Mouse (Mus musculus): ENCODE data around the gene Ndufb10.

The Ndufb10 gene

DNA sequence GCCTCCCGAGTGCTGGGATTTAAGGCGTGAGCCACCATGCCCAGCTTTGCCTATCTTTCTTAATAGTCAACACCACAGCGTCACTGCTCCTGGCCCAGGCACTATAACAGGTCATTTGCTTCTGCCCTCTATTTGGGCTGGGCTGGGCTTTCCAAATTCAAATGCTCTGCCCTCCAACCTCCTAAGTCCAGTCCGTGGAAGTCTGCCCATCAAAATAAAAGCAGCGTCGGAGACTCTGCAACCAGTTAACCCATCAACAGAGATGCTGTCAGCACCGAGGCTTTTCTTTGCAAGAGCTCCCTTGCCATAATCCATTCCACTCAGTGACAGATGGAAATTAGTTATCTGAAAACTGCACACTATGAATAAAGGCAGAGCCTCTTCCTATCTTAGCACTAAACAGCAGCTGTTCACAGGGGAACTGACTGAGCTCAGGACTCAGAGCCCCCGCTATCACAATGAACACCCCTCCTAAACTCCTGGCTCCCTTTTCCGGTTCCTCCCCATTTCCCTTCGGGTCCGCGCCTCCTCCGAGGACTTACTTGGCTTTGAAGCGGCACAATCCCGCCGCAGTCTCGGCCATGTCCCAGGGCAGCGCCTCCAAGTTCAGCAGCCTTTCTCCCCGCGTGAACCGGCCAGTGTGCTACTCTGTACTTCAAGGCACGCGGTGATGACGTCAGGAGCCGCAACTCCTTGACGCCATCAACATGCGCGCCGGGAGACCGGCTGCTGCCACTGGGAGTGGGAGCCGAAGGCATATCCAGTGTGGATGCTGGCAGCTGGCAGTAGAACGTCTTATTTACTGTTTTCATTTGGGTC is 17.1 kb downstream of the Ndufb10 start, which contains the start of gene Tbl3:
Tbl3 (minus strand) TSS at position 679 of the 819 bp plus-strand sequence.
- peak; percentile 79 to 91 for DNase-seq

DNA sequence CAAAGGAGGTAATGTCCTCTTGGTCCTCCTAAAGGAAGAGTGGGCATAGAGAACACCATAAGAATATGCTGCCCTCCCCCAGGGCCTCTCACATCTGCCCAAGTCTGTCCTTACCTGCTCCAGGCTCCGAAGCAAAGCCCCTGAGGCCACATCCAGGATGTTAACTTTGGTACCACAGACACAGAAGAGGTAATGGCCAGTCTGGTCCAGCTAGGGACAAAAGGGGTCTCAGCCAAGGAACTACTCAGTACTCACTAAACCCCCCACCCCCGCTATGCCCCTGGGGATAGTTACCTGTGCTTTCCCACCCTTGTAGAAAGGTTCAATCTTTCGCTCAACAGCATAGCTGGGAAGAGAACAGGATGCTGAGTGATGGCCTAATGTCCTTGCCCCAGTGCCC is 18.5 kb downstream of the Ndufb10 start:
- no peak for DNase-seq

DNA sequence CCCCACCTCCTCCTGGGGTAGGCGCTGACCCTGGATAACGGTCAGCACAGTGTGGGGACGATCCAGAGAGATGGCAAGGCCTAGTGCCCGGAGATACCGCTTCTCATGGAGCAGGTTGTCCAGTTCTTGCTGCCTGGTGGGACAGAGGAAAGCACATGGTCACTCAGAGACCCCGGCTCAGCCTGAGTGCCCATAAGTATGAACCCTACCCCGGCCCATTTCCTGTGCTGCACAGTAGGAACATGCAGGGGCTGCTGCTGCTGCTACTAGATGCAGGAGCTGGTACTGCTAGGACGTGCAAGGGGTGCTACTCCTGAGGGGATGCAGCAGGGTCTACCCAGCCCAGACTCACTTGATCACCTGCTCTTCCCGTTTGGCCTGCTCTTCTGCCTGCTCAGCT is 23.0 kb downstream of the Ndufb10 start:
- no peak for DNase-seq

DNA sequence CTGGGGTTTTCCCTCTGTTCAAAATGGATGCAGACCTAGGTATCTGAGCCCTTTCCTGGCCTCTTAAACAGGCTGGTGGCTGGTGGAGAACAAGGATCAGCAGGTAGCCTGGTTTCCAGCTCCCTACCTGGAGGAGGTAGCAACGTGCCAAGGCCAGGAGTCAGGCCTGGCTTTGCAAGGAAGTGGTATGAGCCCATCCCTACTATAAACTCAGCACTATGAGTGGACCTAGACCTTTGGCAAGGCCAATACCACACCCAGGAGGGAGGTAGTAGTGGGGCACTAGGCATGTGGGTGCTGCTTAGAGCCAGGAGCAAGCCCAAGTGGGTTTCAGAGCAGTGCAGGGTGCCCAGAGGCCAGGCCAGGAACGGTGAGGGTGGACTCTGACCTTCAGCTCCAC is 24.8 kb downstream of the Ndufb10 start:
- no peak for DNase-seq

DNA sequence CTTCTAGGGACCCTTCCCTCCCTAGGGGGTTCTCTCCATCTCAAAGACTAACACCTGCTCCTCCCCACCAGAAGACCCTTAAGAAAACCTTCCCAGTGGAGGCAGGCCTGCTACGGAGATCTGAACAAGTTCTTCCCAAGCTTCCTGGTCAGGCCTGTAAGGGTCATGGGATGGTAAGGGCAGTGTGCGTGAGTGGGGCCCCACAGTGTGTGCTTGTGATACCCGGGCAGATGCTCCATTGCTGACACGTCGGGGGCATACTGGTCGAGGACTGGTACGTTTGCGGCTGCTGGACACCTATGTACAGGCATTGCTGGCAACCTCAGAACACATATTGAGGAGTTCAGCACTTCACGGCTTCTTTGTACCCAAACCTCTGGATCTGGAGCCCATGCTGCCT is 25.6 kb downstream of the Ndufb10 start:
- DNase-seq, result no peak

DNA sequence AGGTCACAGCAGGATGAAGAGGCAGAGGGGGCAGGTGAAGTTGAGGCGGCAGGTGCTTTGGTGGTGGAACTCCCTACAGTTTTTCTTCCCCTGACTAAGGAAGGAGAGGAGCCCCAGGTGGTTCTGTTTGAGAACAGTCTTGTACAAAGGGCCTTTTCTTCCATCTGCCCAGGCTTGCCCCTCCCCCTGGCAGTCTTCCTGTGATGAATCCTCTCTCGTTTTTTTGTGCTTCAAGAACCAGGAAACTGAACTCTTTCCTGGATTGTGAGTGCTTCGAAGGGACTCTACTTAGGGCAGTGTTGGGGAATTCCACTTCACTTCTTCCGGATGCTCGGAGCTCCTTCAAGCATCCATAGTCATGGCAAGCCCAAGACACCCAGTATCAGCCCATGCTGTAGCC is 26.3 kb downstream of the Ndufb10 start:
- DNase-seq, result no peak

DNA sequence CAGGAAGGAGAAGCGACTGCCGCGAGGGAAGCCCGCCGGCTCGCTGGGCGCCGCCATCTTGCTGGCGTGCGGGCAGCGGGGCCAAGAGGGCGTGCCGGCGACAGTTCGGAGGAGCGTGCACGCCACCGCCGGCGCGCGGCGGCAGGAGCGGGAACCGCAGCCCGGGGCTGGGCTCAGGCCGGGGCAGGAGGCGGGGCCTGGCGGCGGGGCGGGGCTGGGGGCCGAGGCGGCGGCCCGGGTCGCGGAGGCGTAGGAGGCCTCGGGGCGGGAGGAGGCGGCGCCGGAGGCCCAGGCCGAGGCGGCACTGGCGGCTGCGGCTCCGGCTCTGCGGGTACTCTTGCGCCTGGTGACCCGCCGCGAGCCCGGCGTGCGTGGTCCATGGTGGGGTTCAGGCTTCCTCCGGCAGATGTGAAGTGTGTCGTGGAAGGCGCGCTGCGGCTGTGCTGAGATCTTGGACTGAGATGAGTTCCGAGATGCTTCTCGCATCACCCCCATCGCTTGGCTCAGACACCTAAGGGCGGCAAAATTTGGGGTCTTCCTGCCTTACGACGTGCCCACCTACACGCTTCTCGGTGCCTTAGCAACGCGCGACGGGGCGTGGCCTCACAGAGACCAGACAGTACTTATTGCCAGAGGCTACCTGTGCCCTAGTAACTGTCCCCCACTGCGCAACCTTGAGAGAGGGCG is 28.1 kb downstream of the Ndufb10 start, which contains the start of the genes Gfer and Noxo1:
Gfer (minus strand) TSS at position 146 of the 687 bp plus-strand sequence.
Noxo1 (plus strand) TSS at position 224 of the 687 bp plus-strand sequence.
- peak; percentile 81 to 85 for DNase-seq

DNA sequence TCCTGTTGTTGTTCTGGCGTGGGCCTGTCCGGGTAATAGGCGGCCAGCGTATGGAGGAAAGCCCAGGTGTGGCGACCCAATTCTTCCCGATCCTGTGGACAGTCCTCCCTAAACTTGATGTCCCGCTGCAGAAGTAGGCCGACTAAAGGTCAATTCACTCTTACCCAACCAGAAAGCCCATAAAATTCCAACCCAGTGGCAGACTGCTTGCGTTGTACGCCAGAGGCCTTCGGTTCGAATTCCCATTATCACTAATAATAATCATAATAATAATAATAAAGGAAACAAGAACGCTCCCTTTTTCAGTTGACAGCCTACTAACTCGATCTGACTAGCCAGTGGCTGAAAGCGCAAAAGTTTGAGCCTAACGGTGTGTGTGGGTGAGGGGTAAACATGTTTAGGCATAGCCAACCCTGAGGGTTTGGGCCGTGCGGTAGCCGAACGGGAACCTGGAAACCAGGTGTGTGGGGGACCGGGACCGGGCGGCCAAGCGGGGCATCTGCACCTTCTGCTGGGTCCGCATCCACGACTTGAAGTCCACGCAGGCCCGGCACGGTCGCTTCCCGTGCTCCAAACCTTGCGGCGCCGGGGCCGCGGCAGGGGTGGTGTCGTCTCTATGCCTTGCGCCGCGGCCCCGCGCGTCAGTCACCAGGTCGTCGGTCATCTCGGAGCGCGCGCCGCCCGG is 28.8 kb downstream of the Ndufb10 start:
- no peak for DNase-seq

DNA sequence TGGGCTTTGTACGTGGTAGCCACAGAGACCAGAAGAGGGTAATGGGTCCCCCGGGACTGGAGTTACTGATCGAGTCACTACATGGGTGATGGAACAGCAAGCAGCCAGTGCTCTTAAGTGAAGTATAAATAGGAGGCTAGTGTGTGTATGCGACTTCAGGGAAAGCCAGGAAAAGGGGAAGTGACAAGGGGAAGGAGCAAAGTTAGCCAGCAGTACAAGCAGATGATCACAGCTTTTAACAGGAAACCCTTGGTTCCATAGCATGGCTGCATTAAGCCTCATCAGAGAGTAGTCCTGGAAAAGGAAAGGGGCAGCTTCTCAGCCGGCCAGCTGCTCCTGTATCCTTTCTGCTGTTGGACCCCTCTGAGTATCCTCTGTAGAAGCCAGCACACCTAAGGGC is 31.9 kb downstream of the Ndufb10 start:
- DNase-seq, result no peak

DNA sequence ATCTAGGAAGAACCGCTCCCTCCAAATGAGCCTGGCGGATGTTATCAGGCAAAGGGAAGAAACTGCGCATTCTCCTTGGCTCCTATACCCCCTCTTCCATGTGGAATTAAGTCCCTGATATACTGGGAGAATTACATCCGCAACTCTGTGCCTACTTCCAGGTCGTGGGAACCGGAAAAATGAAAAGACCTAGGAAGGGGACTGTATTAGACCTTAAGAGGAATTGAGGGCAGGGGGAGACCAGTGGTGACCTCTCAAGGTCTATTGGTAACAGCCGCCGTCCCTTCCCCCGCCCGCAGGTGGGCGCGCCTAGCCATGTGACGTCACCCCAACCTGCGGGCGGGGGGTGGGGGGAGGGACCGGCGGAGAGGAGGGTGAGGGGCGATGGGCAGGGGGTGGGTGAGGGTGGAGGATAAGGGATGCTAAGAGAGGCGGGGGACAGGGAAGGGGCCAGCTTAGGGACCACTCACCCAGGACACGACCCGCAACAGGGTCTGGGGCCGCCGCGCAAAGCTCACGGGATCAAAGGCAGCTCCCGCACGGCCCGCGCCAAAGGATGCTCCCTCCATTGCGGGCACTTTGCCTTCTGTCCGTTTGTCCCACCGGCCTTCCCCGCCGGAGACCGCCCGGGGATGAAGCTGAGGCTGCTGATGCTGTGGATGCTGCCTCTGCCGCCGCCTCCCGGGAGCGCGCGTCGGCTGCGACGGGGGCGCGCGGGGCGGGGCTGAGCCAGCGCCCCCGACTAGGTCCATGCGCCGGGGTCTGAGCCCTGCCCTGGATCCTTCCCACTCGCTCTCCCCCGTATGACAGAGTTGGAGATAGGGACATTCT is 34.8 kb downstream of the Ndufb10 start, which contains the start of gene Syngr3:
Syngr3 (minus strand) TSS at position 705 of the 831 bp plus-strand sequence.
- DNase-seq, result no peak

DNA sequence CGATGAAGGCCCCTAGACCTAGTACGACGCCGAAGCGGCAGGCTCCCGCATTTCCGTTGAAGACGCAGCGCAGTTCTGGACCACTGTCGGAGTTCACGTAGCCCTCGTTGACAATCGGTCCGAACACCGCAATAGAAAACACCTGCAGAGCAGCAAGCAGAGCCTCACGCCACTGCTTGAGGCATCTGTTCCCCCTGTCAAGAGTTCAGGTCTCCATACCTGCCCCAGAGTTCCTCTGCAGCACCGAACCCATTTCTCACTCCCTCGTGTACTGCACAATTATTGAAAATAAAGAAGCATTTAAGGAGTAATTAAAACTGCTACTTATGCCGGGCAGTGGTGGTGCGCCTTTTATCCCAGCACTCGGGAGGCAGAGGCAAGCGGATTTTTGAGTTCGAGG is 36.7 kb downstream of the Ndufb10 start:
- DNase-seq, result no peak

DNA sequence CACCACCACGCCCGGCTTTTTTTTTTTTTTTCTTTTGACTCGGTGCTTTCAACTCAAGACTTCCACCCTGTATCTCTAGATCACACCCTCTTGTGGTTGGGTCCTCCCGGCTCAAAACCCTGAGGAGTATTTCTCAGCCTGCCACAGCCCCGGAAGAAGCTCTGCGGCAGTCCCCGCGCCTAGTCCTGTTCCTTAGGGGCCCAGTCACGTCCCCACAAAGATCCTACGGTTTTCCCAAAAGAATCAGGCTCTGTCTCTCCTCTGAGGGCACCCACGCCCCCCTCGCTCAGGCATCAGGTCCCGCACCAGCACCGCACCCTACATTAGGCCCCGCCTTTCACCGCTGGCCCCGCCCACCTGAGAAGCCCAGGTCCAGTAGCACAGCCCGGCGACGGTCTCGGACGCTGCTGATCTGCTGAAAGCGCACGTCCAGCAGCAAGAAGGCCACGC is 37.1 kb downstream of the Ndufb10 start:
- peak; percentile 43 to 65 for DNase-seq

DNA sequence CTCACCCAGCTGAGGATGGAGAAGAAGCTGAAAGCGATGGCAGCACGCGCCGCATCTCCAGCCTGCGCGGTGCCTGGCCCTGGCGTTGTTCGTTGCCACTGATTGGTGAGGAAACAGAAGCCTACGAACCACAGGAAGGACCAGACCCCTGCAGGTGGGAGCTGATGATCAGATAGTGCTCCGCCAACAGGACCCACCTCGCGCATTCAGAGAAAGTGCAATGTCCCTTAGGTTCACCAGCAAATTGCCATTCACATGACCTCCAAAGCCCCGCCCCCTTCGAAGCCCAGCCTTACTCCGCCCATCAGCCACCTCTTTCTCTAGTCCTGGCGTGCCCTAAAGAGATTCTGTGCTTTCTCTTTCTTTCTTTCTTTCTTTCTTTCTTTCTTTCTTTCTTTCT is 37.8 kb downstream of the Ndufb10 start:
- peak in 1 of 2 experiments; percentile 47 for DNase-seq

DNA sequence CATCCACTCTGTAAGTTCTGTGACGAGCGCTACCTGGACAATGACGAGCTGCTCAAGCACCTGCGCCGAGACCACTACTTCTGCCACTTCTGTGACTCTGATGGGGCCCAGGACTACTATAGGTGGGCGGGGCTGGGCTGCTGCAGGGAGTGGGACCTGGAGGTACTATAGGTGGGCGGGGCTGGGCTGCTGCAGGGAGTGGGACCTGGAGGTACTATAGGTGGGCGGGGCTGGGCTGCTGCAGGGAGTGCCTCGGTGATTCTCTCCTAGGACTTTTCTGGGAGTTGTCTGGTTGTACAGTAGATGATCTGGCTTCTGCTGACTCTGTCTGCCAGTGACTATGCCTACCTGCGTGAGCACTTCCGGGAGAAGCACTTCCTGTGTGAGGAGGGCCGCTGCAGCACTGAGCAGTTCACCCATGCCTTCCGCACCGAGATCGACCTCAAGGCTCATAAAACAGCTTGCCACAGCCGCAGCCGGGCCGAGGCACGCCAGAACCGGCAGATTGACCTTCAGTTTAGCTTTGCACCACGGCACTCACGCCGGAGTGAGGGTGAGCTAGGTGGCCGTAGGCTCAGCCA is 46.7 kb downstream of the Ndufb10 start:
- DNase-seq, result no peak

DNA sequence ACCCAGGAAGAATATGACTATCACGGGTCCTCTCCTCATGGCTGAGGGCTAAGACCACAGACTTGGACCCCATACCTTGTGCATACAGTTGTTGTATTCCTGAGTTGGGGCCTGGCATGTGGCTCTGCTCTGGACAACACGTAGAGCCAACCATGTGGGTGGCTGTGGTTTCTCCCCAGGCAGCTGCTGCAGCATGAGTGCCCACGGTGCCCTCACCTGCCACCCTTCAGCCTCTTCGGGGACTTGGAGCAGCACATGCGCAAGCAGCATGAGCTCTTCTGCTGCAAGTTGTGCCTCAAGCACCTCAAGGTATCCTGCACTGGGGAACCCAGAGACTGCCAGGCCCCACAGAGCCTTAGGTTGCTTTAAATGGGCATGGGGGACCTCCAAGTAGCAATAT is 47.4 kb downstream of the Ndufb10 start:
- no peak for DNase-seq

DNA sequence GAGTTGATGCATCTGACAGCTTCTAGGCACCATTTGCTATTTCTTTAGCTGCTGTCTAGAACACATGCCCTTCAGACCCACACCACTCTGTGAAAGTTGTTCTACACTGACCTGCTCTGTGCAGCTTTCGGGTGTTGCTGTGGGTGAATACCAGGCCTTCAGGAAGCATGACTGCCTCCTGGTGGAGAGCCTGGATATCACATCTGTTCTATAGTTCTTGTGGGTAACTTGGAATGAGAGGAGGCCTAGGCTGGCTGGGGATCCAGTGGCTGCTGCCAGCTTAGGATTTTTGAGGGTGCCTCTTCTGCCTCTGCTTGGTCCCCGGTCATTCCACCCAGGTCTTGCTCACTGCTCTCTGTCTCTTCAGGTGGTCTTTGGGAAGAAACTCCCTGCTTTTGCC is 48.1 kb downstream of the Ndufb10 start:
- DNase-seq, result peak in 1 of 2 experiments; percentile 70

DNA sequence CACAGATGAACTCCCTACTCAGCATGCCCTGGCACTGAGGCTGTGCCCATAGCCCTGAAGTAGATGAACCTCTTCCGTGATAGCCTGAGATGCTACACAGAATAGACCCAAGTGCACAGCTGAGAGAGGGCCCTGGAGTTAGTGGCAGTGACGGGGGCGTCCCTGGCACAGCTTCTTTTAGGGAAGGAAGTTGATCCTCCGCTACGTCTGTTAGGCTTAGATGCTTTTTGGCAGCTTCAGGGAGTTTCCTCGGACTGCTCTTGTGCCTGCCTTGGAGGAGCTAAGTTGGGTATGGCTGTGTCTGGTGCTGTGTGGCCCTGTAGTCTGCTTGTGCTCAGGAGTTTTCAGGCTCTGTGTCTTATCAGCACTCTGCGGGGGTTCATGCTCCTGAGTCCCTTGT is 50.0 kb downstream of the Ndufb10 start:
- DNase-seq, result no peak

DNA sequence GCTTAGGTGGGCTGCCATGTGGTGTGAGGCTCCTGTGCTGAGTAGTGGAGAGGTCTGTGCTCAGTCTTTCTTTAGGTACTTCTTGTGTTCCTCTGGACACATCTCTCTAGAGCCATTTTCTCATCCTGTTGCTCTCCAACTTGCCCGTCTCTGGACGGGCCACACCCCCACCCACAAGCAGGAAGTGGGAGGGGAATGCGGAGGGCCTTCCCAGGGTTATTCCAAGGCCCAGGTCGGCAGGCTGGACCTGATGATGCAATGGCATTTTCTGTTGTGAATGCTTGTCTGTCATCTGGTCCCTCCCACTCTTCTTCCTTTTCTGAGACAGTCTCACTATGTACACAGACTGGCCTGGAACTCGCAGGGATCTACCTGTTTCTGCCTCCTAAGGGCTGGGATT is 52.1 kb downstream of the Ndufb10 start:
- no peak for DNase-seq

Data from spleen, adult 18-20 months (tissue).